Mouse (Mus musculus) cerebellum, adult 8-10 months (tissue): ENCODE results near the gene 2610528J11Rik.
"Not testable (repeated sequence)": the region's sequence is repeated elsewhere in the genome, so short reads cannot be mapped to it uniquely, and the experiment has no call there.

Experiments
- DNase-seq: peaks from one replicate; pipeline ENCODE4 v3.0.0; 2022

Gene 2610528J11Rik

DNA sequence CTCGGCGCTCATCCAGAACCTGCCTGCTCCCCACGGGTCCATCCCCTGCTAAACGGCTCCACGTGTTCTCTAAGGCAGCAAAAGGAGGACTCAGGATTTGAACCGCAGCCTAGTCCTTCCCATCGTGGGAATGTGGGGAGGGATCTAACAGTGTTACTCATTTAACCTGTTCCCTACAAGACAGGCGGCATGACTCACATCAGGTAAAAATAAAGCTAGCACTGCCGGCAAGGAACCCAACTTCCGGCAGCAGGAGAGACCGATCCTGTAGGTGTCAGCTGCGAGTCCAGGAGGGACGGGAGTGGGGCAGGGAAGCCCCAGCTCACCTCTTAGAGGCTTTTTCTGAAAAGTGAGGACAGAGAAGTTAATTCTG is 16.3 kb downstream of the 2610528J11Rik start:
- no peak for DNase-seq

DNA sequence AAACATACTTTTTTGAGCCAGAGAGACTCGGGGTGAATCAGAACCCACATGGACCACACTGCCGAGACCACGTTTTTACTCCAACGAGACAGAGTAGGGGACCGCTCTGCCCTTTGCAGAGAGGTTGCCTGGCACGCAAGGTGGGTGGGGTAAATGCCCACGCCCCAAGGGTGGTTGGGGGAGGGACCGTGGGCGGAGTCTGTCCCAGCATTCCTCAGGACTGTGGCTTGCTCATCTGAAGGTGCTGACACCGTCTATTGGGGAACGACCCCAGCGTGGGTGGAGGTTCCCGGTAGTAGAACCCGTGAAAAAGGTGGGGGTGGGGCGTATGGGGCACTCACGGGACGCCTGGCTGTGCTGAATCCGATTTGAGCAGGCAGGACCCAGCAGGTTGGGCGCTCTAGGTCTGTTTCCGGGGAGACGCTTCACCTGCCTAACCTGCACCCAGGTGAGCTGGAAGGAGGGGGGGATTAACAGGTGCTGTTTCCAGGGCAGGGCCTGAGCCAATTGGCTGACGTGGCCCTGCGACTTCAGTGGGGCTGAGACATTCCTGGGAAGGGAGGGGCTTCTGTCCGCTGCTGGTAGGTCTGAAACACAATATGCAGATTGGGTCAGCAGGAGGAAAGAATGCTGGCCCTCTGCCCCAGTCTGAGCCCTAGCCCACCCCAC is 16.9 kb downstream of the 2610528J11Rik start, which contains the start of gene Tmem125:
Gene Tmem125 (minus strand): TSS at position 453 of the 669 bp plus-strand sequence.
- DNase-seq, result no peak

GRCm38 (mm10) chr4:118544441-118545127 is 17.8 kb downstream of the 2610528J11Rik start:
- DNase-seq, result no peak

GRCm38 (mm10) chr4:118547424-118548129 is 20.8 kb downstream of the 2610528J11Rik start:
- peak; percentile 32 for DNase-seq

DNA sequence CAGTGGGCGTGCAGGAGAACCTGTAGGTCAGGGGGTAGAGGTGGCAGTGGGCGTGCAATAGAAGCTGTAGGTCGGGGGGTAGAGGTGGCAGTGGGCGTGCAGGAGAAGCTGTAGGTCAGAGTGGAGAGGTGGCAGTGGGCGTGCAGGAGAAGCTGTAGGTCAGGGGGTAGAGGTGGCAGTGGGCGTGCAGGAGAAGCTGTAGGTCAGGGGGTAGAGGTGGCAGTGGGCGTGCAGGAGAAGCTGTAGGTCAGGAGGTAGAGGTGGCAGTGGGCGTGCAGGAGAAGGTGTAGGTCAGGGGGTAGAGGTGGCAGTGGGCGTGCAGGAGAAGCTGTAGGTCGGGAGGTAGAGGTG is 21.3 kb downstream of the 2610528J11Rik start:
- not testable (repeated sequence) for DNase-seq

DNA sequence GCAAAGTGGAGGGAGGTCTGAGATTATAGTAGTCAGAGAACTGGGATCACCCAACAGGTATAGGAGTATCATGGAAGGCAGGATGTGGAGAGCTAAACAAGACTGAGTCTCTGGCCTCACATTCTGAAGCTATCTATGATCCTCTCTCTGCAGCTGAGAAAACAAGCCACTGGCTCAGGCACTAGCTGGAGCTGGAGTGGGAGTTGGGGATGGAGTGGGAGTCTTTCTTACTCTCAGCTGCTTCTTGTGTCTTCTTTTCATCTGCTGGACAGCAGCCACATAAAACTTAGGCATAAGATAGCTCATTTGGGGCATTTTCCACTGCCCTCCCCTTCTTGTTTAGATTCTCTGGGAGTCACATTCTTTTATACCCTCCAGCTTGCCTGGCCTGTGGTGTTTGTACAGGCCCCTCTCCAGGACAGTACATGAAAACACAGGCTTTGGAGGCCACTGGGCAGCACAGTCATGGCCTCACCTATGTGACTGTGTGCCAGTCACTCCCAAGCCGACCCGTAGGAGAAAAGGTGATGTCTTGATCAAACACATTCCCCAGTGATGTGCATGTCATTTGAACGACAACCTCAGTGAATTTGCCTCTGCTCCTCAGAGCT is 26.3 kb downstream of the 2610528J11Rik start:
- no peak for DNase-seq

DNA sequence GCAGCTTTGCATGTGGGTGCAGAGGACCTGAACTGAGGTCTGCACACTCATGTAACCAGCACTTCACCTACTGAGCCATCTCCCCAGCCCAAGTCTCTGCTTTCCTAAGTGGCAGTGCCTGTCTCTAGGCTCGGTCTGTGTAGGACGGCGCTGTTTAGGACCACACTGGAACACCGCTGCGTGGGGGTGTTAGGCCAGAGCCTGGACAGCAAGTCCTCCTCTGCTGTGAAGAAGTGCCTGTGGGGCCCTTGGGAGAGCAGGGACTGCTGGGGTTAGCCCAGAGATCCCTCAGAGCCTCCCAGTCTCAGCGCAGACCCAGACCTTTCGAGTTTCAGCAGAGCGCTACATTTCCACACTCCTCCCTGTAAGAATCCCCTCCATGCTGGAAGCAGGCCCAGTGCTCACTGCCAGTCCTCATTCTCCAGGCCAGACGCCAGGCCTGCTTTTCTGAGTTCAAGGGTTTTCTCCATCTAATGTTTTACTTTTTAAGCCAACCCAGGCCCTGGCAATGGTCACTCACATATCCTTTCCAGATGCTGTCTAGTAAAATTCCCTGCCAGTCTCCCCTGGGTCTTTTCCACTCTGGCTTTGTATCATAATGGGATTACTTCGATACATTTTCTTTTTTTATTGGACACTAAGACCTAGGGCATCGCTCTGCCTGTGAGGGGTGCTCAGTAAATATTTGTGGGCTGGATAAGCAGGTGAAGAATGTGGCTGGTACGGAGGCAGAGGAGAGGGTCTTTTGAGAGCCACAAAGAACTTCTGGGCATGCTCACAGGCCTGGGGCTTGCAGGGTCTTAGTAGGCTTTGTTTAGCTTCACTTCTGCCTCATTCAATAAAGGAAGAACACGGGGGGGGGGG is 37.5 kb downstream of the 2610528J11Rik start:
- DNase-seq, result no peak

DNA sequence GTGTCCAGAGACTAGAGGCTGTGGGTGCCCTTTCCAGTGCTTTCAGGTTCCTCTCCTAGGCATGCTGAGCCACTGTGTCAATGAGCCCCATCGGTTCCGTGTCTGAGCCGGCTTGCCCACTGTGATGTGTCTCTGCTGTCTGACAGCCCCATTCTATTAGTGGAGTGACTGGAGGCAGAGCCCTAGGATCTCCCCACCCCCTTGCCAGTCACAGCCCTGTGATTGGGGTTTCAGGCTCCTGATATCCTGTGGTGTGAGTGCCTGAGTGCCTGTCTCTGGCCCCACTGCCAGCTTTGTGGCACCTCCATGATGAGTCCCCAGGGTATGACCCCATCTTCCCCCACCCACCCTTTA is 38.1 kb downstream of the 2610528J11Rik start:
- no peak for DNase-seq

GRCm38 (mm10) chr4:118566161-118566676 is 39.4 kb downstream of the 2610528J11Rik start:
- peak; percentile 5 for DNase-seq

- DNase-seq, result no peak
These were observed 41.9 kb downstream of the 2610528J11Rik start for GRCm38 (mm10) chr4:118568709-118569108.

GRCm38 (mm10) chr4:118569320-118569719 is 42.5 kb downstream of the 2610528J11Rik start:
- no peak for DNase-seq

GRCm38 (mm10) chr4:118571441-118571840 is 44.6 kb downstream of the 2610528J11Rik start:
- no peak for DNase-seq

DNA sequence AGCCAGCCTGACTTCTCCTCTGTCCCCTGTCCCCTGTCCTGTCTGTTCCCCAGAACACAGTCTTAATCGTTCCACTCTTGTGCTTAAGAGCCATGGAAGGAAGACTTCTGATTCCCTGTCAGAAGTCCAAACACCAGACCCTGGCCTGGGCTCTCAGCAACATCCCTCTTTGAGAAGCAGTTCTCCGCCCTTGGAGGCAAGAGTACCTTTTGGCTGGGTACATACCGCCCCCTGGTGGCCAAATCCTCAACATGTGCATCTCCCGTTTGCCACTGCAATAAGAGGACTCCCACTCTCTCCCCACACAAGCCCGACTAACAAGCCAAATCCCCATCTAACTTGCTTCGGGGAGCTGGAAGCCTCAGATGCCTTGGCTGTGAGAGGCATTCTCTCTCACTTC is 49.3 kb downstream of the 2610528J11Rik start:
- DNase-seq, result peak; percentile 50

DNA sequence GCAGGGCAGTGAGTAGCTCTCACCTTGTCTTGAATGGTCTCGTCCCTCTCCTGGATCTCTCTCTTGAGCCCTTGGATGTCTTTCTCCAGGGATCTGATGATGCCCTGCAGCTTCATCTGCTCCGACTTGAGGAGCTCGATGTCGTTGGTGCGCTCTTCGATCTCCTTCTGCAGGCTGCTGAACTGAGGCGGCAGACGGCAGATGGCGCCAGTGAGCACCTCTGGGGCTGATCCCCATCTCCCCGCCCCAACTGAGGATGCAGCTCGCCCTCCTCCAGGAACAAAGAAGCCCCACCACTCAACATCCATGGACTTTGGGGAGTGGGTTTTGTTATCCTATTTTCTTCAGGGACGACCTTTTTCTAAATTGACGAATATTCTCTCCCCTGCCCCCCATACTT is 52.5 kb downstream of the 2610528J11Rik start:
- DNase-seq, result peak; percentile 6
